Mouse (Mus musculus): ENCODE measurements at regions not wholly inside any gene's neighbourhood (a gene's known extent, or its start where the extent isn't known, plus 50 kb on each side); places are given as distances from the start of the nearest gene placed in this dataset.

DNA sequence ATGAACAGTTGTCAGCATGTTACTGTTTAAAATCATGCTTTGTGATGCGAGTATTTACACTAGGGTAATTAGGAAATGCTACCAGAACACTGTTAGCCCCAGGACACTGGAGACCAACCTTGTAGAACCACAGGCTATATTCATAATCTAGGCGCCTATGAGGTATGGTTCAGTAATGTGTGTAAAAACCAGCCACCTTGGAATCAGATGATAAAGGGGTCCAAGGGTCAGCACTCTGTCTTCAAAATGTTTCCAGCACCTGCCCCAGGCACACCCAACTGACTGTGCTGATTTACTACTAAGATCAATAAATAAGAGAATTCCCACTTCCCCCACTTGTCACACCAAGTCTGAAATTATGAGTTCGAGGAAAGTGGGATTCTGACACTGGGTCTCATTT lies 100.8 kb upstream of the Mamld1 start:
- DNase-seq = no peak
- no peak for ATAC-seq (ENCODE audit: low read depth)
- no peak overlapping the region for H3K9ac ChIP-seq
- H3K27me3 ChIP-seq = no peaks in the 10 kb centered on the region
- H3K4me3 ChIP-seq (replicated peaks) = no peak overlapping the region
- H3K4me1 ChIP-seq (replicated peaks) = no peaks in the 10 kb centered on the region
- no peaks in the 10 kb centered on the region for H3K9me3 ChIP-seq (replicated peaks)
- 53% methylated on average over 3 of the region's 3 CpGs for WGBS (ENCODE audit: insufficient replicate concordance)
- no peak overlapping the region for H3K4me2 ChIP-seq
- no peaks in the 10 kb centered on the region for H3K36me3 ChIP-seq
- no peak overlapping the region for H3K27ac ChIP-seq

DNA sequence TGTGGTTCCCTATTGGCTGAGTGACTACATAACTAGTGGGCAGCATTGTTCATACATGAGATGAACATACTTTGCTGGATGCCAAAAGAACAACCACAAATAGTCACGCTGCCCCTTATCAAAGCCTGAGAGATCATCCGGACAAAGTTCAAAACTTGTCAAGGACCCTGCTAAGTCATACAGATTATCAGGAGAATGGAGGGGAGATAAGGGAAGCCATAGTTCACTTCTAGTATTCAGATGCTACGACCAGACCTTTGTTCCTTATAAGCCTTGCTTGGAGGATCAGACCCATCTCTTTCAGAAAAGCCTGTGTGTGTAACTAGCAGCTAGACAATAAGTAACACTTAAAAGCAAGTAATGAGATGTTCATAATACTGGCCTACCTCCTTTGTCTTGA lies 97.0 kb upstream of the Mamld1 start:
- no peak overlapping the region for H3K27ac ChIP-seq
- no peaks in the 10 kb centered on the region for H3K4me1 ChIP-seq (replicated peaks)
- H3K9ac ChIP-seq = no peak overlapping the region
- no peak for DNase-seq
- H3K36me3 ChIP-seq = no peaks in the 10 kb centered on the region
- no peak for ATAC-seq (ENCODE audit: low read depth)
- no peaks in the 10 kb centered on the region for H3K27me3 ChIP-seq
- no peak overlapping the region for H3K4me2 ChIP-seq
- no peak overlapping the region for H3K4me3 ChIP-seq (replicated peaks)
- WGBS (ENCODE audit: insufficient replicate concordance) = 64% methylated on average over 3 of the region's 3 CpGs
- no peaks in the 10 kb centered on the region for H3K9me3 ChIP-seq (replicated peaks)
